Mouse (Mus musculus): ENCODE results near the gene Sema6d.
A peak's percentile ranks its signal among the peaks of the same experiment; 100 is the strongest.

Gene Sema6d

DNA sequence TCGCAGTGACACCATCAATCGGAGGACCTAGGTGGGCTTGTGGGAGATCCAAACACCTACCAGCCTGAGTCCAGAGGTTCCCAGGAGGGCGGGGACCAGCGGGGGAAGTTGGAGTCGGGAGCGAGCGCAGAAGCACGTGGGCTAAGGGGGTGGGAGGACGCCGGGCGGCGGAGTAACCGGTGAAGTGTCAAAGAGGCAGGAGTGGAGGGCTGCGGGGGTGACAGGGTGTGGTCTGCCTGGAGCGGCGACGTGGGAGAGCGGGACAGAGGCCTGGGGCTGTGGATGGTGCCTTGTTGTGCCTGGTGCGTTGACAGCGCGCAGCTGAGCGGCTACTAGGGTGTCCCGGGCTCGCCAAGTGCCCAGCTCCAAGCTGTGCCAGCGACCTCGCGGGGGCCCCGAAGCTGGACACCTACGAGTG lies at the start of gene Sema6d:
Gene Sema6d (plus strand): TSS at position 157 of the 418 bp plus-strand sequence.
- DNase-seq: peak; percentile 25 to 37

DNA sequence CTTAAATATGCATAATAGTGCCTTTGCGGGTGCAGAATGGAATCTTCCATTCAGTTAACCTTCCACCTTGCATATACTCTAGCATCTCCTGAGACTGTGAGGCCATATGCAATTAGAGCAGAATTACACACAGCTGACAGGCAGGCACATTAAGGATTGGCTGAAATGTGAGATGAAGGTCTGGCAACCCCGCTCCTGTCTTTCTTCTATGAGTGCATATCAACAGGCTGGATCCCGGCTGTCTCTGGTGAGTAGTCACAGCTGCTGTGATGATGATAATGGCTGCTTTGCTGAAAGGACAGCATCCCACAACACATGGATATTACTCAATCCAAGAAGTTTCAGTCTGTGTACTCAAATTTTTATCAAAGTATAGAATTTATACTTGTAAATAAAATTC lies 29.9 kb upstream of the Sema6d start:
- peak in 1 of 2 experiments; percentile 1 for DNase-seq

DNA sequence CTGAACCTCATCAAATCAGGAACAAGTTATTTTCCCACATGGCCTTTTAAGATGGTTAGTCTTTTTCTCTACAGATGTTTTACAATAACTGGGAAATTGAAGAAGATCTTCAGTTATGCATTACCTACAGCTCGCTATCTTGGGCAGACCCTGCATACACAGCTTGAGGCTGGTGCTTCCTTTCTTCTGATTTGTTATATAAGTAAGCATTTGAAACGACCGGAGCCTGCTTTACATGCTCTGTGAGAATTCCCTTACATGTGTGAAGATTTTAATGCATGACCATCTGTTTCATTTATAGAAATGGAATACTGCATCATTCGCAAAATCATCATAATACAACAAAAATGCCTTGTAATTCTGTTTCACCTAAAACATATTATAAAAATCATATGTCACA lies 21.4 kb upstream of the Sema6d start:
- DNase-seq: no peak

DNA sequence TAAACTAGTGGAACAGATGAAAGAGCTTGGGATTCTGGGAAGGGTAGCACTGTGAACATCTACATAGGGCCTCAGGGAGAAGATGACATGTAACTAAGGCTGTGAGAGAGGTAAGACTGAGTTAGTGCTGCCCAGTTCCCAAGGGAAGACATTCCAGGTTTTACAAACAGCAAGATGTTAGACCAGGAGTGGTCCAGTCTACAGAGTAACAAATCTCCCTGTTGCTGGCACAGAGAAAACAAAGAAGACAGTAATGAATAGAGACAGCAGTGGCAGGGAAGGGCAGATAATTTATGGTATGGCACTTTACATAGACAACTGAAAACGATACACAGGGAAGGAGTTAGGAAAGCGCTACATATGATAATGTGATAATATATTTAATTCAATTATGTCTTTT lies 19.1 kb upstream of the Sema6d start:
- no peak for DNase-seq

DNA sequence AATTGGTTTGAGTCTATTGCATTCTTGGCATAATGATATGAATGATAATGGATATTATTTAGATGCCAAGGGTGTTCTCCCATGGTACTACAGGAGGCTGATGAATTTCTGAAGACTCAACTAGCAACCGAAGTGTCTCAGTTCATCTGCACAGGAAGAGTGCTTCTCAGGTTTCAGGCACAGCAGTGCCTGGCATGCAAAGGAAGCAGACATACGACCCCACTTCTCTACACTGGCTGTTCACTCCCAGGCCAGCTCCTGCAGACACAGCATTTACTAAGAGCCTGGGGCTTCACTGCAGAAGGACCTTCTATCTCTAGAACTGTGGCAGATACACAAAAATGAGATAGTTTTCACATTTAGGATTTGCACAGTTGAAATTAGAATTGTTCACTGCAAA lies 18.4 kb upstream of the Sema6d start:
- DNase-seq: no peak

DNA sequence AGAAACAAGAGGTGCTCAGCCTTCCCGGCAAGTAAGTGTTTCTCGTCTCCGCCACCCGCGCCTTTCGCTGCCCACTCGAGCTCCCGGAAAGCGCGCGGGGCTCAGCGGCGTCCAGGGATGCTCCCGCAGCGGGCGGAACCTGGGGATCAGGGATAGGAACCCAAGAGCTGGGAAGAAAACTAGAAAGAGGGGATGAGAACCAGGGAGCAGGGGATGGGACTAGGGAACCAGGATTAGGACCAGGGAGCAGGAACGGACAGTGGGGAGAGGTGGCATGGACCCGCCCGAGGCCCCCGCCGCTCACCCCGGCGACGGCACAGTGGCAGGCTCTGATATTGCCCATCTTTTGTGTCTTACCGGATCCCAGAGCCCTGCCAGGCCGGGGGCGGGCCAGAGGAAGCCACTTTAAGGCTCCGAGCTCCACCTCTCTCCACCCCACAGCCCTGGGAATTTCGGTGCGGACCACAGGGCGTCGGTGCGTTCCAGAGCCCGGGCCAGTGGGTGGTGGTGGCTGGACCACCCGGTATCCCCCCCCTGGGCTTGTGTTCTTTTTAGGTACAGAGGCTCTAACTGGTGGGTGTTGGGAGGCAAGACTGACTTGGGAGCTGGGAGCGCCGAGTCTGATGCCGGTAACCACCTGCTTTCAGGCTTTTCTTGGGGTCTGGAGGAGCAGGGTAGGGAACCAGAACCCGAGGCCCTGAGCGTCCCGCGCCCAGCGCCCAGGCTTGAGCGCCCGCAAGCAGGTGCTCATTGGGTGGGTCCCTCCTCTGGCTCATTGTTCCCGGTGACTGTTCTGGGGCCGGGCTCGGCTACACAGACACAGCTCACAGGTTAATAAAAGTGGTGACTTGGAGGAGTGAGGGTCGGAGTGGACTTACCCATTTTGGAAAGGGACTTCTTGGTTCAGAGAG lies 717 bp downstream of the Sema6d start:
- peak; percentile 14 to 27 for DNase-seq

DNA sequence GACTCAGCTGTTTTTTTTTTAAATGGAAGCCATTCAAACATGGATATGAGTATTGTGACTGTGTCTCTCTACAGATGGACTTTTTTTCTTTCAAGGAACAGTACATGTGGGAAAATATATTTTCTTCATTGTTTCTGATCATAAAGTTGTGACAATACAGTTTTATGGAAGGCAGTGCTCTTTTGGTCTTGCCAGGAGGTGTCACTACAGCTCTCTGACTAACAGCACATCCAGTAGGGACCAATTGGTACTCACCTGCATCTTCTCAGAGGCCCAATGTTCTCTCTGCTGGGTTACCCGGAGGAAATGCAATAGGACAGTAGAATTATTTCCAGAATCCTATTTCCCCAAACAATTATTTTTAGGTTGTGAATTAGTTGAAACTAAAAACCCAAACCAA lies 9.9 kb downstream of the Sema6d start:
- DNase-seq: peak in 1 of 2 experiments; percentile 2

DNA sequence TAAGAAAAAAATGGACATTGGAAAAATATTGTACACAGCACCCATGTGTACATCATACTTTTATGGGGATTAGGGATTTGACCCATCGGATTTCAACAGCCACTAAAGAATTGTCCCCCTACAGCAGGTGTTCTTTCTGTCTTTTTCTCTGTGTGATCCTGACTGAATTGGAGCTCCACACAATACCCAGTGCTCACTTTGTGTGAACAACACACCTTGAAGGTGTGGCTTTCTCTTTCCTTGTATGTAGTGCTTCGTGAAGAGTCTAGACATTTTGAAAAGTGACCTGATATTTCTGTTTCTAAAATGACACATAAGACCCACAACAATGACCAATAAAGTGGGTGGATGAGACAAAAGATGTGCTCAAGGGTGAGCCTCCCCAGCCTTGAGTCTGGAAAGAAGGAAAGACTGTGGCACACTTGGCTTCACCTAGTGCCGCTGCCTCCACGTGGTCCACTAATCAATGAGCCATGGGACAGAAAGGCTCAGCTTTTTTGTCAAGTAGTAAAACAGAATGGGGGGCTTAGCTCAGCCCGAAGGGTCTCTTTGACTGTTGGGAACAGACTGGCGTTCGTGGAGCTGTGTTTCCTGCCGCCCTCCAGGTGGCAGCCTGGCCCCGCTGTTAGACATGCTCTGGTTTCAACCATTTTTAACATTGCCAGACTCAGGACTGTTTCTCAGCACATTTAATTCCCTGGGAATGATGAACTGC lies 10.9 kb downstream of the Sema6d start:
- DNase-seq: peak; percentile 74 to 81

DNA sequence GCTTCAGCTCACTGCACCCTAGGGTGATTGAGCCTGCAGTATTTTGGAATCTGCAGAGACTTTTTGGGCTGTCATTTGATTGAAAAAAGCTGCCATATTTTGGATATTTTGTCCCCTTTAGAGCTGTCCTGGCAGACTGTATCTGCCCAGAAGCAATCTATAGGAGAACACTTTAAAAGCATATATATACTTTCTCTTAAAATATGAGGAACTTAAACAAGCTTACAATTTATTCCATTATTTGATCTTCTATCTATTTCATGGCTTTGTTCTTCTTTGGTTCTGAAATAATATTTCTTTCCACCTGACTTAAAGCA lies 11.4 kb downstream of the Sema6d start:
- no peak for DNase-seq

DNA sequence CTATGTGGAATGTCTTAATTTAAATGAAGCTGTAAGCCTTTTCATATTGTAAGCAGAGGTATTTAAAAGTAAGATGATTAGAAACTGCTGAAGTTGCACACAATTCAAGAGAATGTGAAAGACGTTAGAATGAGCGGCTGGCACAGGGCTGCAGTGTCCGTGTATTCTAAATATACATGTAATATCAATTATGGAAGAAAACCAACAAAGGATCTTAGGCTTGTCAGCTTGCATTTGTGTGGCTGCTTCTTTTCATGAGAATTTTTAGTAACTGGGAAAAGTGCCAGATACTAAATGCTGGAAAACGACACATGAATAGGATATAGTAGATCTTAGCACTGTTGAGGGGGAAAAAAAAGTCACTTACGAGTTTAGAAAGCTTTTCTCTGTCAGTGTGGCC lies 11.8 kb downstream of the Sema6d start:
- DNase-seq: no peak

DNA sequence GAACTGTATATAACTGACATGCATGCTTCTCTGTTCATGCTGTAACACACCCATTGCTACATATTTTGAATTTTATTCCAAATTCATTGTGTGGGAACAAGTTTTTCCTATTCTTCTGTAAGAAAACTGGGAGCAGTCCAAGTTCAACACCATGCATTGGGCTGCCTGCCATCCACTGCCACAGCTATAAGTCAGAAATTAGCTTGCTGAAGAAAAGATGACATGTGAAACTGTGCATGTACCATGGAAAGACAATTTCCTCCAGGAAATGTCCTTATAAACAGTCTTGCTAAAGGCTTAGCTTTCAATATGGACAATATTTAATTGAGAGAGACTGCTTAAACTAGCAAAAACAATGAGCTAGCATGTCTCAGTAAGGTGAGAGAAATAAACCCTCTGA lies 13.5 kb downstream of the Sema6d start:
- no peak for DNase-seq

DNA sequence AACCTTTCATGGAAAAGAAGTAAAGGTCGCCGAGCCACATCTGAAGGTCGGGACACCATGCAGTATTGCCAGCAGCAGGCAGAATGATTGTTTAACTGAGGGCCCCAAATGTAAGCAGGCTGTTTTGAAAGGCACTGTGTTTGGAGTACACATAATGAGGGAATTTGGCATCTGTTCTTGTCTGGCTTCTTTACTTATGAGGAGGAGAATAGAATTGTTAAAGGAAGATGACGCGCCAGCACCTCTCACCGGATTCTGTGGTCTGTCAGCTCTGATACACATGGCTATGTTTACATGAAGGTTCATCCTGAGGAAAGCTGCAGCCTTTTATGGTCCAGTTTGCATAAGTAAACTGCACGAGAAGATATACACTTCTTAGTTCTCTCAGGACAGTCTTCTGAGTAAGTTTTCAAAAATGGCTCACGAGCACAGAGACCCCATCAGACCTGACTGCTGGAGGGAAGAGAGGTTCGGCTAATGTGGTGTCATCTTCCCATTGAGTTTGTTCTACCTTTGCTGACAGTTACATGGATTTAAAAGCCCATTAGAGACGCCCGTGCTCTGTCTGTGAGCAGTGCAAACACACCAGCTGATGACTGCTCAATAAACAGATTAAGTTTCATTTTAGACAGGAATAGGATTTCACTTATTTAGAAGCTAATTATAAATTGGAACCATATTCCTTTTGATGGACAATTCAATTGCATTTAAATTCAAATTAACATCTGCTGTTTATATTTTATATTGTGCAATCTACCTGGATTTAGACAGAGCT lies 28.9 kb downstream of the Sema6d start:
- DNase-seq: no peak

DNA sequence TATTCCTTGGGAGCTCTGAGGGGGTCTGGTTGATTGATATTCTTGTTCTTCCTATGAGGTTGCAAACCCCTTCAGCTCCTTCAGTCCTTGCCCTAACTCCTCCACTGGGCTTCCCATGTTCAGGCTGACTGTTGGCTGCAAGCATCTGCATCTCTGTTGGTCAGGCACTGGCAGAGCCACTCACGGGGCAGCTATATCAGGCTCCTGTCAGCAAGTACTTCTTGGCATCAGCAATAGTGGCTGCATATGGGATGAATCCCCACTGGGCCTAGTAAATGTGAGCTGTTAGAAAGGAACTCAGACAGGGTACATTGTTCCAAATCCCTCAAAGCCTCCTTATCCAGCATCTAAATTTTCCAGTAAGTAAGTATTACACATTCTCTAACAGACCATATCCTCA lies 30.6 kb downstream of the Sema6d start:
- DNase-seq: no peak

DNA sequence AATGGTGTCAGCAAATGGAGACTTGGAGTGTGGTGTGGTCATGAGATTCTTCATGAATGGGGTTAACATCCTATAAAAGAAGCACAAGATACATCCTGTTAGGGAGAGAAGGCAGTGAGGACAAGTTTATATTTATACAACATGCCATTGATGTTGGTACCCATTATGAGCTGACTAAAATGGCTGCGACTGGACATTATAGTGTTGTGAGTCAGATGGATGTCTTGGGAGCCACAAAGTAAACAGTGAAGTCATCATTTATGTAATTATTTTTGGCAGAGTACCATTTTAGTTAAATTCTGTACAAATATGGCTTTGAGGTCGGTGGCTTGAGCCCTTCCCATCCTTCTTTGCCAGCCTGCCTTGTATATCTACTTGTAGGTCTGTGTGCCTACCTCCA lies 31.8 kb downstream of the Sema6d start:
- no peak for DNase-seq

DNA sequence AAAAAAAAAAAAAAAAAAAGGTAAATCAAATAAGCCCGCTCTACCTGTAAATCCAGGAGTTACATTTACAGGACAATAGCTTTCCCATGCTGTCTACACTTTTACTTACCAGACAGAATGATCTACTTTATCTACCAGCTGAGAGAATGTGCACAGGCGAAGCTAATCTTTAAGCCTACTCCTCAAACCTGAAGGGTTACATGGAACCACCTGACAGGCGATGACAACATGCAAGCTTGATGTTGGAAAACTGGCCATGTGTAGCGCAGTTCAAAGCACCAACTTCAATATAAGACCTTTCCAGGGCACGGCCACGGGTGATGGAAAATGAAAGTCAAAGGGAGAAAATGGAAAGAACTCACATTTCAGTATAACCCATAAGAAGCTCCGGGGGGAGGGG lies 35.7 kb downstream of the Sema6d start:
- DNase-seq: no peak

DNA sequence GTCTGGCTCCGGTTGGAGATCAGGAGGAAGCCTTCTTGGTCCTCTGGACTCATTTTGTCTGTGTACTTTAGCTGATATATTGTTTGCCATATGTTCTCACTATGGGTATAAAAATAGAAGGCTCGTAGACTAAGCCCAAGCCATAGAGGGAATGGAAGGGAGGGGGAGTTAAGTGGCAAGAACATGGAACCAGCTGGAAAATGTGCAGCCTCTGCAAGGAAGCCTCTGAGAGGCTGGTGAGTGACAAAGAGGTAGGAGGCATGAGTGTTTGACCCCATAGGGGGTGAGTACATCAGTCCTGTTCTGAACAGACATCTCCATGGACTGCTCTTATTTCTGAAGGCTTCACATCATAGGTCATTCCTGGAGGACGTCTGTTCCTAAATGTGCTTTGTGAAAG lies 37.1 kb downstream of the Sema6d start:
- no peak for DNase-seq

DNA sequence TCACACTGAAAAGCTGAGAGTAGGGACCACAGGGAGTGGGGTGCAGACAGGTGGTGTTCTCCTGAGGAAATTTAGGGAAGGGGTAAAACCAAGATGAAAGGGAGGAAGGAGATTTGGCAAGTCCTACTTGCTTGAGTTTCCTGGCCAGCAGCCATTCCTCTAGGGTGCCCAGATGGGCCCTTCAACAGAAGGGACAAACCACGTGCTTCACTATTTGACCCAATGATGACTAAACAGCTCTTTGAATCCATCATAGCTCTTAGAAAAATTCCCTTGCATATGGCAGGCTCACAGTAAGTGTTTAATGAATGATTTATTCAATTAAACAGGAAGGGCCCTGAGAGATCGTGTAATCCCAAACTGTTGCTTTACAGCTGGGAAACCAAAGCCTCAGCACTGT lies 41.1 kb downstream of the Sema6d start:
- peak in 1 of 2 experiments; percentile 3 for DNase-seq

DNA sequence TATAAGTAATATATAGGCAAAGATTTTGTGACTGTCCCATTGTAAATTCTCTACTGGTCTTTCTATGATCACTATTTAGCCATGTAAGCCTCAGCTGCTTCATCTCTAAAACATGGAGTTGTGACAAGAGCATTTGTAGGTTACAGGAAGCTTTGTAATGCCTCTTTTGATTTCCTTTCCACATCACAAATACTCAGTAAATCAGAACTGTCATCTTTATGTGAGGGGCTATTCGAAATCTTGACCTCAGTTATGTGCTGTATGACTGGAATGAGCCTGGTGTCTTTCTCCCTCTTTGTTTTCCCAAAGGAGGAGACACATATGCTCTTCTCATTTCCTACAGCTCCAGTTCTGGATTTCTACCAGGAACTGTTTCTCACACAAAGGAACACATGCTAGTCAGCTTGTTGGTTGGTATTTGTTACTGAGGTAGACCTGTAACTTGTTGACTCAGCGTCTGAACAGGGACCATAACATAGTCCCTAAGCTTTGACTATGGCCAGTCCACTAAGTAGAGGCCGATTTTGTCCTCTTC lies 51.8 kb downstream of the Sema6d start:
- DNase-seq: no peak

DNA sequence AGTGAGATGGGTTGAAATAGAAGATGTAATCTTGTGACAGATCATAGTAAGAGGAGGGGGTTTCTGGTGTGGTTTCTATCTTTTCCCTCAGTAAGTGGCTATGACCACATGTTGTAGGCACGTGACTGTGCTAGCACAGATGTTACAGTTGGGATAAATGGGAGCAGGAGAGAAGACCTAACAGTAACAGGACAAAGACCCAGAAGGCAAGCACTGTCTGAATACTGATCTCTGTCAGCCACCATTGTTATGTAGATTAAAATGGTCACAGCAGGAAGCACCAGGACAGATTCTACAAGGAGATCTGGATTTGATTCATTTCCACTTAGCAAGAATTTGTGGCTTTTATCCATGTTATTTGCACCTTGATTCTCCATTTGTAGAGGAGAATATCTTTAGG lies 55.8 kb downstream of the Sema6d start:
- DNase-seq: no peak

DNA sequence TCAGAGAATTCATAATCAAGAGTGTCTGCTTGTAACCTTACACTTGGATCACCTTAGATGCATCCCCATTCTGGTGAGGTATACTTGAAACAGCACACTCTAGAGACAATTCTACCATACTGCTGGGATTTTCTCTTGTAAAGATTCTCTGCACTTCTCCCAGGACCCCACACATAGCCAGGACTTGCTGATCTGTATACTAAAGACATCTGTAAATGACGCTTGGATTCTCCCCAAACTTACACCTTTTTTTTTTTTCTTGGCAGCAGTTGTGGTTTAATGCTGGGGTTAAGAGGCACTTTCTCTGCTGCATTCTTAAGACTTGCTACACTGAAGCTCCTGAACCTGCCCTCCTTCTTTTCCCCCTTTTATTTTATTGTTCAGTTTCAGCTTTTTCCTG lies 68.4 kb downstream of the Sema6d start:
- no peak for DNase-seq

DNA sequence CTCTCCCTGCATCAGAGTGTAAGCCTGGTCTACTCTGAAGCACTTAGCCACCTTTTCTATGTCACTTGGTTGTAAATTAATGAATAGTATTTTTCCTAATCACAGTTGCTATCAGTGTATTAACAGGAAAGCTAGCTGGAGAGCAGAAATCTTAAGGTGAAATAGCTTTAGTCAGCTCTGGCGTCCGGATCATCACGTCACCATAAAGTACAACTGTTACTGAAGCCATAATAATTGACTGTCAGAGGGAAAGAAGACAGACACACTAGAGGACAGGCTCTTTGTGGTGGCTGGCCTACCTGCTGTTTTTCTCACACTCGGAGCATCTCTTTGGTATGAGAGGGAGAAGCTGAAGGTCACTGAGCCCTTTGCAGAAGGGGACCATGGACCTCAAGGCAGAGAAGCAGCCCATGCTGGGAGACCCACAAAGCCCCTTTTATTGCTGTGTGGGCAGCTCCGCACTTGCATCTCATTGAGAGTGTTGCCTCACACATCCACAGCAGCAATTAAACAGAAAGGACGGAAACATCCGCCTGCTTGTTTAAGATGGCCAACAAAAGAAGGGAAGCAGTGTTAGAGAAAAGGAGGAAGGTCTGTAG lies 72.3 kb downstream of the Sema6d start:
- no peak for DNase-seq

DNA sequence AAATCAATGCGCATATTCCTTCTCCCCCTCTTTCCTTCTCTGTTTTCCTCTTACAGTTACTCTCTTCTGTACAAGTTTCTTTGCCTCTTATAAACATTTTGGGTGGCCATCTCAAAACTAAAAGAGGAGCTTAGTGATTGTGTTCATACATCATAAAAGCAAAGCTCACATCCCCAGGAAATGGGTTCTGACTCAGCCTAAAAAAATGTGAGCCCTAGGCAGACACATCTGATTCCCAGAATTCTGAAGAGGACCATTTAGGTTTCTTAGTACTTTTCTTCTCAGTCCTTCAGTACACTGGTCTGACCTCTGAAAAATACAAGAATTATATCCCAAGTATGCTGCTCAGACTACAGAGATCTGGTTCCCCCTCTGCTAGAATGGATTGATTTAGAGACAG lies 78.6 kb downstream of the Sema6d start:
- no peak for DNase-seq

DNA sequence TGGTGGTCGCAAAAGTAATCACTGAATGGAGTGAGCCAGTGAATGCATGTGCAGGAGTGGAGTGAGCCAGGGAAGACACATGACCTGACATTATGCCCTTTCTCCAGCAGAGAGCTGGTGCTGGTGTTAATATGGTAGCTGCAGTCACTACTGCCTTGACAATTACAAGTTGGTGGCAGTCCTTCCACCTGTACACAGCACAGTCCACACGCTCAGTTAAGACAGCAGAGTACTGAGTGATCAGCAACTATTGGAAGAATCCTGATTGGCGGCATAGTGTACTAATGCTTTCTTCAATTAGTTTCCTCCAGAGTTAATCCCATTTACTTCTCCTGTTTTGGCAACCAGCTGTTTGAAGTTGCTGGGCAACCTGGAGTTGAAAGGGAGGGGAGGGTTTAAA lies 81.9 kb downstream of the Sema6d start:
- no peak for DNase-seq

All from kidney, postnatal 4 days (tissue).